Mouse (Mus musculus): ENCODE measurements around the gene Serinc5.

Serinc5 gene

GRCm38 (mm10) chr13:92739858-92740257 is 129.0 kb downstream of the Serinc5 start:
- in situ Hi-C loops (cut with MseI, MboI): loop anchor here (5.0 kb wide), 2 partner anchors 153 to 158 kb away; no protein-coding TSS in a partner anchor

- in situ Hi-C loops (cut with MseI, MboI): no loop called here
These were observed 129.9 kb downstream of the Serinc5 start for GRCm38 (mm10) chr13:92740671-92741270.

- in situ Hi-C loops (cut with MseI, MboI): no loop called here
These were observed 132.0 kb downstream of the Serinc5 start for GRCm38 (mm10) chr13:92742886-92743285.

- in situ Hi-C loops (cut with MseI, MboI): no loop called here
These were observed 132.4 kb downstream of the Serinc5 start for GRCm38 (mm10) chr13:92743337-92743736.

- in situ Hi-C loops (cut with MseI, MboI): loop anchor here in 1 of 2 experiments (5.0 to 25.0 kb wide), 2 partner anchors 106 to 486 kb away; no protein-coding TSS in a partner anchor
These were observed 140.2 kb downstream of the Serinc5 start for GRCm38 (mm10) chr13:92750976-92751518.

GRCm38 (mm10) chr13:92751726-92752565 is 141.1 kb downstream of the Serinc5 start:
- in situ Hi-C loops (cut with MseI, MboI): loop anchor here in 1 of 2 experiments (5.0 to 25.0 kb wide), 2 partner anchors 105 to 485 kb away; no protein-coding TSS in a partner anchor

GRCm38 (mm10) chr13:92753676-92754075 is 142.8 kb downstream of the Serinc5 start:
- in situ Hi-C loops (cut with MseI, MboI): loop anchor here in 1 of 2 experiments (5.0 to 25.0 kb wide), 2 partner anchors 104 to 484 kb away; no protein-coding TSS in a partner anchor

GRCm38 (mm10) chr13:92755036-92755435 is 144.1 kb downstream of the Serinc5 start:
- in situ Hi-C loops (cut with MseI, MboI): loop anchor here in 1 of 2 experiments (25.0 kb wide), 1 partner anchor 482 kb away; no protein-coding TSS in a partner anchor

GRCm38 (mm10) chr13:92757972-92758585 is 147.2 kb downstream of the Serinc5 start:
- in situ Hi-C loops (cut with MseI, MboI): loop anchor here in 1 of 2 experiments (25.0 kb wide), 1 partner anchor 479 kb away; no protein-coding TSS in a partner anchor

GRCm38 (mm10) chr13:92759096-92759495 is 148.2 kb downstream of the Serinc5 start:
- in situ Hi-C loops (cut with MseI, MboI): loop anchor here in 1 of 2 experiments (25.0 kb wide), 1 partner anchor 478 kb away; no protein-coding TSS in a partner anchor

- in situ Hi-C loops (cut with MseI, MboI): loop anchor here in 1 of 2 experiments (25.0 kb wide), 1 partner anchor 477 kb away; no protein-coding TSS in a partner anchor
These were observed 149.6 kb downstream of the Serinc5 start for GRCm38 (mm10) chr13:92760519-92760918.
